Mouse (Mus musculus) kidney, postnatal 0 days (tissue): ENCODE measurements at regions not wholly inside any gene's neighbourhood (a gene's known extent, or its start where the extent isn't known, plus 50 kb on each side); places are given as distances from the start of the nearest gene placed in this dataset.

Experiments
- ATAC-seq: fragments of 200-750 bp; cut with Nextera tagmentation; replicated peaks from 2 replicates; pipeline ENCODE4 v1.8.0; 2017; ENCODE audit warnings: low read depth, moderate number of reproducible peaks, moderate TSS enrichment, moderate library complexity; ENCODE audit not compliant: low FRiP score
- DNase-seq: peaks from one replicate; pipeline ENCODE4 v3.0.0-alpha.2; 2016; ENCODE audit warnings: low spot score
- H3K27ac ChIP-seq: fragments of 300-500 bp; sonication (generic); 2 replicates; pipeline ENCODE4 v1.5.1; 2014; ENCODE audit warnings: mild to moderate bottlenecking
- H3K27me3 ChIP-seq: fragments of 300-500 bp; sonication (generic); 2 replicates; pipeline ENCODE4 v1.6.1; 2014; ENCODE audit warnings: low read length, mixed read lengths; ENCODE audit not compliant: insufficient read depth
- H3K36me3 ChIP-seq: fragments of 300-500 bp; sonication (generic); 2 replicates; pipeline ENCODE4 v1.6.1; 2014; ENCODE audit warnings: low read length, mixed read lengths; ENCODE audit not compliant: insufficient read depth
- H3K4me1 ChIP-seq: fragments of 300-500 bp; sonication (generic); replicated peaks from 2 replicates; pipeline ENCODE4 v1.6.1; 2014; ENCODE audit warnings: antibody characterized with exemption, low read length, mixed read lengths; ENCODE audit not compliant: insufficient read depth
- H3K4me2 ChIP-seq: fragments of 300-500 bp; sonication (generic); 2 replicates; pipeline ENCODE4 v1.6.1; 2014; ENCODE audit warnings: mild to moderate bottlenecking, low read length, moderate library complexity, mixed read lengths
- H3K4me3 ChIP-seq: fragments of 300-500 bp; sonication (generic); replicated peaks from 2 replicates; pipeline ENCODE4 v1.5.1; 2014; ENCODE audit warnings: low read depth, low read length
- H3K9ac ChIP-seq: fragments of 300-500 bp; sonication (generic); 2 replicates; pipeline ENCODE4 v1.6.1; 2014; ENCODE audit warnings: low read depth, low read length
- H3K9me3 ChIP-seq: fragments of 300-500 bp; sonication (generic); replicated peaks from 2 replicates; pipeline ENCODE4 v1.6.1; 2016; ENCODE audit warnings: low read length, inconsistent platforms, mixed read lengths
- CTCF ChIP-seq: IDR thresholded peaks from 2 replicates; pipeline ENCODE4 v1.5.1; 2016; ENCODE audit warnings: antibody characterized with exemption, low read depth, mild to moderate bottlenecking, moderate library complexity
- WGBS: fragments of 180-500 bp; shearing (Covaris S2); extraction: QIAGEN DNeasy Blood & Tissue Kit; methylation state at CpG from one replicate; pipeline ENCODE4 v1.1.7; 2014; 5-methylcytosine and 5-hydroxymethylcytosine counted together

GRCm38 (mm10) chr2:70877333-70878080 lies 52.0 kb upstream of the Tlk1 start:
- DNase-seq: peak; percentile 60
- whole genome bisulfite sequencing: 49% methylated on average over 13 of the region's 13 CpGs
- H3K27me3 ChIP-seq: no peaks in the 10 kb centered on the region
- no peaks in the 10 kb centered on the region for H3K36me3 ChIP-seq
- TF ChIP-seq CTCF: no peak
- H3K4me2 ChIP-seq: no peak overlapping the region
- H3K27ac ChIP-seq: no peak overlapping the region
- H3K4me3 ChIP-seq: no peak overlapping the region
- no peaks in the 10 kb centered on the region for H3K9me3 ChIP-seq
- no peak for ATAC-seq
- no peaks in the 10 kb centered on the region for H3K4me1 ChIP-seq
- no peak overlapping the region for H3K9ac ChIP-seq

DNA sequence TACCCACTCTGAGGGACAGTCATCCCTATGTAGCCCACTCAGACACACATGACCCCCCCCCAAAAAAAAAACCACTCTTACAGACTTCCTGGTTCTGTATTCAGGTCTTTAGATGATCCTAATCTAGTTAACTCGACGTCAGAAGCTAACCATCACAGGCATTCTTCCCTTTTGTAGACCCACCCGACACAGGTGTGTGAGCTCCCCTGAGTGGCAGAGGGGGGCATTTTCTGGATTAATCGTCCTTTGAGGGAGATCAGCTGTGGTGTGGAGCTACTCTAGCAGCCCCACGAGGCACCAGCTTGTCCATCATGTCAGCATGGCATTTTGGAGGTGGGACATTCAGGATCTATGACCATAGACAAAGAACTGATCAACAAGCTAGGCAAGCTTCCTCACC lies 50.7 kb upstream of the Tlk1 start:
- Histone ChIP-seq H3K9ac (no peak overlapping the region), H3K36me3 (no peaks in the 10 kb centered on the region), H3K4me2 (no peak overlapping the region), H3K4me1 (no peaks in the 10 kb centered on the region), H3K4me3 (no peak overlapping the region), H3K9me3 (no peaks in the 10 kb centered on the region), H3K27ac (no peak overlapping the region), H3K27me3 (no peaks in the 10 kb centered on the region)
- ATAC-seq (no peak), DNase-seq (no peak)
- 76% methylated on average over 5 of the region's 5 CpGs for WGBS
- no peak for TF ChIP-seq CTCF
